Mouse (Mus musculus) kidney, postnatal 0 days (tissue): Measurements from ENCODE around the gene Trem1. TPM values are rescaled to one million over a fixed set of nuclear protein-coding genes. Genes with fewer than 3 reads are reported as not detected.

Experiments
- ATAC-seq: fragments of 200-750 bp; cut with Nextera tagmentation; replicated peaks from 2 replicates; pipeline ENCODE4 v1.8.0; 2017; ENCODE audit warnings: low read depth, moderate number of reproducible peaks, moderate TSS enrichment, moderate library complexity; ENCODE audit not compliant: low FRiP score
- DNase-seq: peaks from one replicate; pipeline ENCODE4 v3.0.0-alpha.2; 2016; ENCODE audit warnings: low spot score
- H3K27ac ChIP-seq: fragments of 300-500 bp; sonication (generic); 2 replicates; pipeline ENCODE4 v1.5.1; 2014; ENCODE audit warnings: mild to moderate bottlenecking
- H3K27me3 ChIP-seq: fragments of 300-500 bp; sonication (generic); 2 replicates; pipeline ENCODE4 v1.6.1; 2014; ENCODE audit warnings: low read length, mixed read lengths; ENCODE audit not compliant: insufficient read depth
- H3K36me3 ChIP-seq: fragments of 300-500 bp; sonication (generic); 2 replicates; pipeline ENCODE4 v1.6.1; 2014; ENCODE audit warnings: low read length, mixed read lengths; ENCODE audit not compliant: insufficient read depth
- H3K4me1 ChIP-seq: fragments of 300-500 bp; sonication (generic); replicated peaks from 2 replicates; pipeline ENCODE4 v1.6.1; 2014; ENCODE audit warnings: antibody characterized with exemption, low read length, mixed read lengths; ENCODE audit not compliant: insufficient read depth
- H3K4me2 ChIP-seq: fragments of 300-500 bp; sonication (generic); 2 replicates; pipeline ENCODE4 v1.6.1; 2014; ENCODE audit warnings: mild to moderate bottlenecking, low read length, moderate library complexity, mixed read lengths
- H3K4me3 ChIP-seq: fragments of 300-500 bp; sonication (generic); replicated peaks from 2 replicates; pipeline ENCODE4 v1.5.1; 2014; ENCODE audit warnings: low read depth, low read length
- H3K9ac ChIP-seq: fragments of 300-500 bp; sonication (generic); 2 replicates; pipeline ENCODE4 v1.6.1; 2014; ENCODE audit warnings: low read depth, low read length
- H3K9me3 ChIP-seq: fragments of 300-500 bp; sonication (generic); replicated peaks from 2 replicates; pipeline ENCODE4 v1.6.1; 2016; ENCODE audit warnings: low read length, inconsistent platforms, mixed read lengths
- CTCF ChIP-seq: IDR thresholded peaks from 2 replicates; pipeline ENCODE4 v1.5.1; 2016; ENCODE audit warnings: antibody characterized with exemption, low read depth, mild to moderate bottlenecking, moderate library complexity
- WGBS: fragments of 180-500 bp; shearing (Covaris S2); extraction: QIAGEN DNeasy Blood & Tissue Kit; methylation state at CpG from one replicate; pipeline ENCODE4 v1.1.7; 2014; 5-methylcytosine and 5-hydroxymethylcytosine counted together
- polyA plus RNA-seq: library from polyadenylated mRNA; unstranded; fragments of >200 nt; fragmentation: Nextera tagmentation; extraction: Ambion mirVana; gene quantifications from 2 replicates; pipeline ENCODE4 v1.2.1, GENCODE M21; 2015

The Trem1 gene
- polyA plus RNA-seq, 1 experiment from 2014 or later = 0.08 TPM

DNA sequence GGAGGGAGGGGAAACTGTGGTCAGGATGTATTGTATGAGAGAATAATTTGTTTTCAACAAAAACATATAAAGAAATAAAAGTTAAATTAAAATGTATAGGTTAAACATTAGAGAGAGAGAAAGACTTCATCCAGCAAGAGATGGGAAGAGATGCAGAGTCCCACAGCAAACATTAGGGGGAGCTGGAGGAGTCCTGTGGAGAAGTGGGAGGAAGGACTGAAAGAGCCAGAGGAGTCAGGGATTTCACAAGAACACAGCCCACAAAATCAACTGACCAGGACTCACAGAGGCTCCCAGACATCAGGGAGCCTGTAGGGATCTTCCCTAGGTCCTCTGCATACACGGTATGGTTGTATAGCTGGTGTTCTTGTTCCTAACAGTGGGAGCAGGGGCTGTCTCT, 54.2 kb downstream of the Trem1 start:
- H3K4me3 ChIP-seq = no peak overlapping the region
- 57% methylated on average over 1 of the region's 1 CpGs for WGBS
- ATAC-seq (no peak), DNase-seq (no peak)
- no peaks in the 10 kb centered on the region for H3K9me3 ChIP-seq
- H3K4me2 ChIP-seq = no peak overlapping the region
- H3K4me1 ChIP-seq = no peaks in the 10 kb centered on the region
- no peaks in the 10 kb centered on the region for H3K36me3 ChIP-seq
- no peak overlapping the region for H3K27ac ChIP-seq
- H3K27me3 ChIP-seq = no peaks in the 10 kb centered on the region
- no peak overlapping the region for H3K9ac ChIP-seq
- peak; percentile 12; the same call in 1 of the 2 replicates for TF ChIP-seq CTCF

DNA sequence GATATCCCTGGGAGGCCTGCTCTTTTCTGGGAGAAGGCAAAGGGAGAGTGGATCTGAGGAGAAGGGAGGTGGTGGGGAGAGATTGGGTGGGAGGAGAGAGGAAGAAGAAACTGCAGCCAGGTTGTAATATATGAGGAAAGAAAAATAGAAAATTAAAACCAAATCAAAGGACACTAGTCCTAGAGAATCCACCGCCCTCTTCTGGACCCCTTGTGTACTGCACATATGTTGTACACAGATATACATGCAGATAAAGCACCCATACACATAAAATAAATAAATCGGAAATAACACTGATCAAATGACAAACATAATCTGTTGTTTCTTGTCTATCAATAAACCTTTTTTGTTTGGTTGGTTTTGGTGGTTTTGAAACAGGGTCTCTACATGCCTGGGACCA, 54.7 kb downstream of the Trem1 start:
- H3K36me3 ChIP-seq = no peaks in the 10 kb centered on the region
- DNase-seq (no peak), ATAC-seq (no peak)
- H3K27ac ChIP-seq = no peak overlapping the region
- H3K27me3 ChIP-seq = no peaks in the 10 kb centered on the region
- no peak overlapping the region for H3K4me3 ChIP-seq
- H3K9me3 ChIP-seq = no peaks in the 10 kb centered on the region
- no peak overlapping the region for H3K4me2 ChIP-seq
- peak; percentile 31; the same call in 1 of the 2 replicates for TF ChIP-seq CTCF
- no peak overlapping the region for H3K9ac ChIP-seq
- WGBS = 66% methylated on average over 2 of the region's 2 CpGs
- H3K4me1 ChIP-seq = no peaks in the 10 kb centered on the region

DNA sequence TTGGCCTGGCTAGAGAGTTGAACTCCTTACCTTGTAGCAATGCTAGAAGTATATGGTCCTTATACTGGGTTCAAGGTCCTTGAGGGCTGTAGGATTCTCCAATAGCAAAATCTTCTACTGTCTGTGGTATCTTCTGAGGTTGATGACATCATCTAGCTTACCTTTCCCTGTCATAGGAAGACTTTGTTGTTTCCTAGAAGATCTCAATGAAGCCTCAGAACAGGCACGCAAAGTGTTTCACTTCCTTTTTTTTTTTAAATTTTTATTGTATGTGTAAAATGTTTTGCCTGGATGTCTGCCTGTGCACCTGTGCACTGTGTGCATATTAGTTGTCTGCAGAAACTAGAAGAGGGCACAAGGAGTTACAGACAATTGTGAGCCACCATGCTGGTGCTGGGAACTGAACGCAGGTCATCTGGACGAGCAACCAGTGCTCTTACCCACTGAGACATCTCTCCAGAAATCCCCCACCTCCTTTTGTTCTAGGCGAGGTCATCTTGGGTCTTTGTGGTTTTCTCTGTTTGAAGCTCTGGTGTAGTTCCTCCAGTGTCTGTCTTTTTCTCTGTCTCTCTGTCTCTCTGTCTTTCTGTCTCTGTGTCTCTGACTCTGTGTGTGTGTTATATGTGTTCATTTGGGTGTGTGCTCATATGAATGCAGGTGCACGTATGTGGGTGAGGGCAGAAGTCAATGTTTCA, 61.1 kb downstream of the Trem1 start:
- no peak for TF ChIP-seq CTCF
- H3K36me3 ChIP-seq = no peaks in the 10 kb centered on the region
- ATAC-seq (no peak), DNase-seq (no peak)
- no peak overlapping the region for H3K9ac ChIP-seq
- H3K27ac ChIP-seq = no peak overlapping the region
- no peaks in the 10 kb centered on the region for H3K27me3 ChIP-seq
- no peaks in the 10 kb centered on the region for H3K4me1 ChIP-seq
- no peak overlapping the region for H3K4me2 ChIP-seq
- WGBS = 77% methylated on average over 5 of the region's 5 CpGs
- no peak overlapping the region for H3K4me3 ChIP-seq
- no peaks in the 10 kb centered on the region for H3K9me3 ChIP-seq

Other genes starting within 250 kb of the Trem1 start
- not detected in 2 replicates for gene 1700122O11Rik, start 194.5 kb upstream of the Trem1 start, polyA plus RNA-seq
- gene 1700067P10Rik, start 143.4 kb upstream of the Trem1 start, polyA plus RNA-seq = not detected in 2 replicates
- not detected in 2 replicates for gene 9830107B12Rik, start 86.5 kb upstream of the Trem1 start, polyA plus RNA-seq
- gene A530064D06Rik, start 65.5 kb upstream of the Trem1 start, polyA plus RNA-seq = 0.08 and 0.26 TPM in 2 replicates
- 0.16 and 0.32 TPM in 2 replicates for gene Trem3, start 15.0 kb downstream of the Trem1 start, polyA plus RNA-seq
- 0.20 and 0.32 TPM in 2 replicates for gene Treml4, start 31.5 kb downstream of the Trem1 start, polyA plus RNA-seq
- 0.11 TPM in 1 of 2 replicates, not detected in the other for gene Treml2, start 66.7 kb downstream of the Trem1 start, polyA plus RNA-seq
- 0.24 and 0.28 TPM in 2 replicates for gene B430306N03Rik, start 83.4 kb downstream of the Trem1 start, polyA plus RNA-seq
- gene Trem2, start 113.6 kb downstream of the Trem1 start, polyA plus RNA-seq = 2.5 and 3.0 TPM in 2 replicates
- 0.21 TPM in 1 of 2 replicates, not detected in the other for gene Treml1, start 127.1 kb downstream of the Trem1 start, polyA plus RNA-seq
- 8.0 and 8.1 TPM in 2 replicates for gene Nfya, start 177.1 kb downstream of the Trem1 start, polyA plus RNA-seq
- 77.5 and 82.6 TPM in 2 replicates for gene Oard1, start 177.2 kb downstream of the Trem1 start, polyA plus RNA-seq
- gene Apobec2, start 200.2 kb downstream of the Trem1 start, polyA plus RNA-seq = 0.80 and 0.93 TPM in 2 replicates
- gene Tspo2, start 218.8 kb downstream of the Trem1 start, polyA plus RNA-seq = 0.62 and 1.2 TPM in 2 replicates
- 3.6 and 3.9 TPM in 2 replicates for gene Unc5cl, start 222.1 kb downstream of the Trem1 start, polyA plus RNA-seq